Mouse (Mus musculus) lung, postnatal 0 days (tissue): ENCODE measurements around the gene Arrdc2.

Experiments
- CTCF ChIP-seq: IDR thresholded peaks from 2 replicates; pipeline ENCODE4 v1.5.1; 2016; ENCODE audit warnings: antibody characterized with exemption, mild to moderate bottlenecking
- EP300 ChIP-seq: IDR thresholded peaks from 2 replicates; pipeline ENCODE4 v1.6.1; 2016; ENCODE audit warnings: antibody characterized with exemption, mild to moderate bottlenecking, control low read depth

DNA sequence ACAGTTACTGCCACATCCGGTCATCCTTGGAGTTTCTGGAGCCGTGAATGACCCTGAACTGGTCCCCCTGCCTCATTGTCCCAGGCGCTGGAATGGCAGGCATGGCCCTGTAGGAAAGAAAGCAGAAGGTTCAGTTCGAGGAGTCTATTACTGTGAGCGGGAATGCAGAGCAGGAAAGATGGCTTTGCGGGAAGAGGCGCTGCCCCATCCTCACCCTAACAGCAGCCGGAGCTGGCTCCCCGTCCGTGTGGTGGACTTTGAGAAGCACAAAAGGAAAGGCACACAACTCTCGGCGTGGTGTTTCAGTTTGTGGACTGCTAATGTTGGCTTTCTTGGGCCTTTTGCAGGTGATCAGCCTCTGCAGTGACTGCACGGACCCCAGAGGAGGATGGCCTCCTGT, 34.9 kb upstream of the Arrdc2 start:
- TF ChIP-seq CTCF: no peak
- TF ChIP-seq EP300: no peak
